8 mouse cellular contexts compared by ENCODE assay signal in the genomic region with DNA sequence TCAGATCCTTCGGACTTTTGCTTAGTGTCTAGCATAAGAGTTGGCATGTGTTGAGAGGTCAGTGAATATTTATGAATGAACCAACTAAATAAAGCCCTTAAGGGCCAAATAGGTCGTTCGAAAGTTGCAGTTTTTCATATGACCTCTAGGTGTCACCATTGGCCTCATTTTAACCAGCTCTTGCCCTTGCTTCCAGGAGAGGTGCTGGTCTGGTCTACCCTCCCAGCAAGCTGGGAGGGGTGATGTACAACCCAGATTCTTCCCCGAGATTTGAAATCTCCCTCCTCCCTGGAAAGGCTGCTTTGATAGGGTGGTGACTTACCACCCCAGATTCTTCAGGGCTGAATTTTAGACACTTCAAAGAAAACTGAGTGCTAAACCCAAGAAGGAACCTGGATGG. TPM values are rescaled to one million over a fixed set of nuclear protein-coding genes. Genes with fewer than 3 reads are reported as not detected.
DNase-seq lines count a peak whose midpoint lies in the region; ATAC-seq and TF ChIP-seq lines count a peak whose summit lies in the region.
"Had no signal": no experiment of that assay in that cellular context is flagged by ENCODE, and none has a peak within 500 bp of the region (broad histone marks: within the 10 kb centered on the region; RNA-seq: fewer than 3 reads in every experiment).

No protein-coding gene starts in this region.

- H3K9me3 ChIP-seq in limb, embryonic 11.5 days (ENCODE audit: control insufficient read depth, low read length) = no peaks in the 10 kb centered on the region
- no peaks in the 10 kb centered on the region for H3K9me3 ChIP-seq in limb, embryonic 10.5 days (replicated peaks)
- no peaks in the 10 kb centered on the region for H3K9me3 ChIP-seq in G1E (replicated peaks)
- H3K9me3 ChIP-seq in hindbrain, embryonic 11.5 days (ENCODE audit: control insufficient read depth, low read length) = no peaks in the 10 kb centered on the region
- H3K9me3 ChIP-seq in lung, postnatal 0 days (ENCODE audit: low read length) = no peaks in the 10 kb centered on the region
- H3K9me3 ChIP-seq: heart, embryonic 13.5 days had no signal

- 2% methylated on average over 4 of the region's 4 CpGs for WGBS in limb, embryonic 11.5 days
- 3% methylated on average over 4 of the region's 4 CpGs for WGBS in limb, embryonic 10.5 days
- 1% methylated on average over 4 of the region's 4 CpGs for WGBS in cerebellum, adult 2 months
- 0% methylated on average over 4 of the region's 4 CpGs for WGBS in hindbrain, embryonic 11.5 days
- WGBS in lung, postnatal 0 days = under 1% methylated on average over 4 of the region's 4 CpGs

- no peak overlapping the region for H3K9ac ChIP-seq in limb, embryonic 11.5 days (ENCODE audit: low read length)
- no peak overlapping the region for H3K9ac ChIP-seq in hindbrain, embryonic 11.5 days (ENCODE audit: low read depth, low read length)
- no peak overlapping the region for H3K9ac ChIP-seq in lung, postnatal 0 days (replicated peaks; ENCODE audit: low read depth)
- H3K9ac ChIP-seq: heart, embryonic 13.5 days had no signal

- no peak overlapping the region for H3K4me3 ChIP-seq in limb, embryonic 11.5 days (ENCODE audit: low read depth, low read length)
- H3K4me3 ChIP-seq in limb, embryonic 10.5 days = no peak overlapping the region
- H3K4me3 ChIP-seq in G1E (ENCODE audit: low read depth, low read length) = no peak overlapping the region
- H3K4me3 ChIP-seq in cerebellum, adult 2 months (replicated peaks; ENCODE audit: insufficient read depth, low read depth, low read length) = no peak overlapping the region
- H3K4me3 ChIP-seq in hindbrain, embryonic 11.5 days (ENCODE audit: low read depth, low read length) = no peak overlapping the region
- no peak overlapping the region for H3K4me3 ChIP-seq in lung, postnatal 0 days (ENCODE audit: low read depth, low read length)
- H3K4me3 ChIP-seq: heart, embryonic 13.5 days had no signal

- DNase-seq in limb, embryonic 11.5 days (ENCODE audit: low spot score) = peak; percentile 50
- no peak for DNase-seq in limb, embryonic 10.5 days (ENCODE audit: low spot score)
- peak; percentile 77 for DNase-seq in G1E (ENCODE audit: low spot score)
- DNase-seq in cerebellum, adult 2 months = peak; percentile 40 to 73
- DNase-seq in hindbrain, embryonic 11.5 days (ENCODE audit: low spot score) = peak; percentile 83
- peak; percentile 88 for DNase-seq in lung, postnatal 0 days (ENCODE audit: low spot score)
- peak; percentile 21 for DNase-seq in thymus, postnatal 25 days

- H3K27me3 ChIP-seq in limb, embryonic 11.5 days (ENCODE audit: control insufficient read depth, insufficient read depth, low read length) = no peaks in the 10 kb centered on the region
- no peaks in the 10 kb centered on the region for H3K27me3 ChIP-seq in limb, embryonic 10.5 days (ENCODE audit: low read depth, poor library complexity, severe bottlenecking)
- H3K27me3 ChIP-seq in G1E (ENCODE audit: insufficient read depth, low read length) = peaks cover 19% of the 10 kb centered on the region
- no peaks in the 10 kb centered on the region for H3K27me3 ChIP-seq in cerebellum, adult 2 months (ENCODE audit: control insufficient read depth, insufficient read depth, low read length)
- no peaks in the 10 kb centered on the region for H3K27me3 ChIP-seq in hindbrain, embryonic 11.5 days (ENCODE audit: control insufficient read depth, insufficient read depth, low read length)
- H3K27me3 ChIP-seq in lung, postnatal 0 days (replicated peaks; ENCODE audit: insufficient read depth, low read length) = no peaks in the 10 kb centered on the region
- H3K27me3 ChIP-seq: heart, embryonic 13.5 days had no signal

- ATAC-seq in limb, embryonic 11.5 days (ENCODE audit: insufficient number of reproducible peaks, low FRiP score, low TSS enrichment, low read depth) = no peak
- no peak for ATAC-seq in G1E (ENCODE audit: extremely low read depth, insufficient number of reproducible peaks, low FRiP score, poor library complexity, severe bottlenecking)
- ATAC-seq in hindbrain, embryonic 11.5 days (ENCODE audit: low FRiP score) = no peak
- peak; percentile 39 for ATAC-seq in lung, postnatal 0 days

- no peak overlapping the region for H3K4me2 ChIP-seq in limb, embryonic 11.5 days (ENCODE audit: low read depth, severe bottlenecking)
- no peak overlapping the region for H3K4me2 ChIP-seq in hindbrain, embryonic 11.5 days (replicated peaks; ENCODE audit: low read depth, low read length)
- H3K4me2 ChIP-seq in lung, postnatal 0 days (replicated peaks; ENCODE audit: low read depth, low read length) = no peak overlapping the region
- H3K4me2 ChIP-seq: heart, embryonic 13.5 days had no signal

- peak; percentile 70 for TF ChIP-seq CTCF in G1E (IDR thresholded peaks at IDR 0.05; ENCODE audit: low read depth, low read length)
- TF ChIP-seq CTCF in cerebellum, adult 2 months (IDR thresholded peaks at IDR 0.05; ENCODE audit: borderline replicate concordance, insufficient read depth, low read depth, low read length) = peak; percentile 81
- TF ChIP-seq CTCF in lung, postnatal 0 days (IDR thresholded peaks at IDR 0.05) = peak; percentile 78

- no peak overlapping the region for H3K27ac ChIP-seq in limb, embryonic 11.5 days (replicated peaks; ENCODE audit: low read depth, low read length)
- no peak overlapping the region for H3K27ac ChIP-seq in limb, embryonic 10.5 days
- H3K27ac ChIP-seq in cerebellum, adult 2 months (ENCODE audit: insufficient read depth, low read length) = no peak overlapping the region
- H3K27ac ChIP-seq in hindbrain, embryonic 11.5 days (ENCODE audit: low read depth, low read length) = no peak overlapping the region
- no peak overlapping the region for H3K27ac ChIP-seq in lung, postnatal 0 days (ENCODE audit: low read length)
- H3K27ac ChIP-seq: heart, embryonic 13.5 days had no signal

- TF ChIP-seq POLR2A in cerebellum, adult 2 months (IDR thresholded peaks at IDR 0.05; ENCODE audit: borderline replicate concordance, insufficient read depth, low read length) = no peak

- TF ChIP-seq EP300 in lung, postnatal 0 days (IDR thresholded peaks at IDR 0.05) = no peak

- H3K4me1 ChIP-seq in limb, embryonic 11.5 days (ENCODE audit: control insufficient read depth, insufficient read depth, low read length) = no peaks in the 10 kb centered on the region
- peaks cover 22% of the 10 kb centered on the region for H3K4me1 ChIP-seq in limb, embryonic 10.5 days
- no peaks in the 10 kb centered on the region for H3K4me1 ChIP-seq in G1E (ENCODE audit: insufficient read depth, low read depth, low read length)
- H3K4me1 ChIP-seq in cerebellum, adult 2 months (ENCODE audit: control insufficient read depth, insufficient read depth, low read length) = peaks cover 3% of the 10 kb centered on the region; the same call in 1 of the 2 replicates
- no peaks in the 10 kb centered on the region for H3K4me1 ChIP-seq in hindbrain, embryonic 11.5 days (replicated peaks; ENCODE audit: control insufficient read depth, insufficient read depth, low read length)
- H3K4me1 ChIP-seq in lung, postnatal 0 days (ENCODE audit: insufficient read depth, low read depth, low read length) = peaks cover 8% of the 10 kb centered on the region; the same call in 1 of the 2 replicates

- H3K36me3 ChIP-seq in limb, embryonic 11.5 days (ENCODE audit: control insufficient read depth, insufficient read depth, low read length) = no peaks in the 10 kb centered on the region
- H3K36me3 ChIP-seq in limb, embryonic 10.5 days = no peaks in the 10 kb centered on the region
- no peaks in the 10 kb centered on the region for H3K36me3 ChIP-seq in G1E (replicated peaks)
- H3K36me3 ChIP-seq in hindbrain, embryonic 11.5 days (ENCODE audit: control insufficient read depth, insufficient read depth, low read length) = no peaks in the 10 kb centered on the region
- no peaks in the 10 kb centered on the region for H3K36me3 ChIP-seq in lung, postnatal 0 days (ENCODE audit: insufficient read depth, low read length)
- H3K36me3 ChIP-seq: heart, embryonic 13.5 days had no signal

RNA-seq across cellular contexts. Expression of a gene that starts 6.3 kb away (rescaled TPM):
- polyA plus RNA-seq in limb, embryonic 11.5 days (2014; fragmentation: Nextera tagmentation; extraction: Ambion mirVana) = 1.2 and 1.4 TPM in 2 replicates
- polyA plus RNA-seq in limb, embryonic 10.5 days (2016; fragmentation: Nextera tagmentation; extraction: Ambion mirVana) = 2.2 TPM in 2 replicates
- total RNA-seq in G1E (2014; fragmentation: Nextera tagmentation) (not detected in 2 replicates), G1E (2017) (0.06 TPM in 1 of 2 replicates, not detected in the other)
- not detected in 2 replicates for polyA plus RNA-seq in G1E (2012)
- 1.7 and 2.1 TPM in 2 replicates for polyA plus RNA-seq in cerebellum, adult 2 months (2012; rRNA removed)
- 0.63 and 1.0 TPM in 2 replicates for polyA plus RNA-seq in hindbrain, embryonic 11.5 days (2014; fragmentation: Nextera tagmentation; extraction: Ambion mirVana)
- polyA plus RNA-seq in lung, postnatal 0 days (2015; fragmentation: Nextera tagmentation; extraction: Ambion mirVana) = 0.10 and 0.25 TPM in 2 replicates

RNA-seq across cellular contexts. Expression of a gene that starts 20.3 kb away (rescaled TPM):
- 21.2 and 25.3 TPM in 2 replicates for polyA plus RNA-seq in limb, embryonic 11.5 days (2014; fragmentation: Nextera tagmentation; extraction: Ambion mirVana)
- 33.0 and 33.5 TPM in 2 replicates for polyA plus RNA-seq in limb, embryonic 10.5 days (2016; fragmentation: Nextera tagmentation; extraction: Ambion mirVana)
- total RNA-seq in G1E (2014; fragmentation: Nextera tagmentation) (15.9 and 23.3 TPM in 2 replicates), G1E (2017) (5.1 and 6.1 TPM in 2 replicates)
- 17.9 and 18.7 TPM in 2 replicates for polyA plus RNA-seq in G1E (2012)
- polyA plus RNA-seq in cerebellum, adult 2 months (2012; rRNA removed) = 10.0 and 14.6 TPM in 2 replicates
- 14.4 and 16.6 TPM in 2 replicates for polyA plus RNA-seq in hindbrain, embryonic 11.5 days (2014; fragmentation: Nextera tagmentation; extraction: Ambion mirVana)
- polyA plus RNA-seq in lung, postnatal 0 days (2015; fragmentation: Nextera tagmentation; extraction: Ambion mirVana) = 3.1 and 4.4 TPM in 2 replicates

RNA-seq across cellular contexts. Expression of a gene that starts 20.4 kb away (rescaled TPM):
- 41.1 and 43.3 TPM in 2 replicates for polyA plus RNA-seq in limb, embryonic 11.5 days (2014; fragmentation: Nextera tagmentation; extraction: Ambion mirVana)
- polyA plus RNA-seq in limb, embryonic 10.5 days (2016; fragmentation: Nextera tagmentation; extraction: Ambion mirVana) = 40.8 and 42.3 TPM in 2 replicates
- 12.5 and 15.3 TPM in 2 replicates for total RNA-seq in G1E (2014; fragmentation: Nextera tagmentation)
- total RNA-seq in G1E (2017) = 37.3 and 46.1 TPM in 2 replicates
- 2.5 and 3.5 TPM in 2 replicates for polyA plus RNA-seq in G1E (2012)
- 29.9 and 30.0 TPM in 2 replicates for polyA plus RNA-seq in cerebellum, adult 2 months (2012; rRNA removed)
- 33.4 and 34.0 TPM in 2 replicates for polyA plus RNA-seq in hindbrain, embryonic 11.5 days (2014; fragmentation: Nextera tagmentation; extraction: Ambion mirVana)
- 19.6 and 20.7 TPM in 2 replicates for polyA plus RNA-seq in lung, postnatal 0 days (2015; fragmentation: Nextera tagmentation; extraction: Ambion mirVana)

RNA-seq across cellular contexts. Expression of a gene that starts 49.4 kb away (rescaled TPM):
- 1.1 and 1.3 TPM in 2 replicates for polyA plus RNA-seq in limb, embryonic 11.5 days (2014; fragmentation: Nextera tagmentation; extraction: Ambion mirVana)
- polyA plus RNA-seq in limb, embryonic 10.5 days (2016; fragmentation: Nextera tagmentation; extraction: Ambion mirVana) = 0.59 and 0.68 TPM in 2 replicates
- total RNA-seq in G1E (2014; fragmentation: Nextera tagmentation) = not detected in 2 replicates
- 0.06 and 0.11 TPM in 2 replicates for total RNA-seq in G1E (2017)
- not detected in 2 replicates for polyA plus RNA-seq in G1E (2012)
- 10.2 TPM in 2 replicates for polyA plus RNA-seq in cerebellum, adult 2 months (2012; rRNA removed)
- polyA plus RNA-seq in hindbrain, embryonic 11.5 days (2014; fragmentation: Nextera tagmentation; extraction: Ambion mirVana) = 9.8 and 10.4 TPM in 2 replicates
- polyA plus RNA-seq in lung, postnatal 0 days (2015; fragmentation: Nextera tagmentation; extraction: Ambion mirVana) = 0.37 and 0.38 TPM in 2 replicates
